Mouse (Mus musculus) G1E (cell line): ENCODE results near the gene Tinagl1.

Experiments
- CTCF ChIP-seq: IDR thresholded peaks from 2 replicates; pipeline ENCODE4 v1.5.1; 2012; ENCODE audit warnings: low read depth, low read length, inconsistent platforms, mixed read lengths
- GATA1 ChIP-seq: IDR thresholded peaks from 2 replicates; pipeline ENCODE4 v1.6.1; 2012; ENCODE audit warnings: borderline replicate concordance, low read length, inconsistent platforms, mixed read lengths
- POLR2AphosphoS5 ChIP-seq: IDR thresholded peaks from 2 replicates; pipeline ENCODE4 v1.6.1; 2012; ENCODE audit warnings: low read depth, low read length, inconsistent platforms; ENCODE audit not compliant: insufficient replicate concordance
- TAL1 ChIP-seq: conservative IDR thresholded peaks from 2 replicates; pipeline ENCODE4 v1.6.1; 2012; ENCODE audit warnings: low read depth, low read length, inconsistent platforms, mixed read lengths

- TF ChIP-seq CTCF (no peak), TAL1 (no peak), GATA1 (no peak), POLR2AphosphoS5 (no peak)
Measured at GRCm38 (mm10) chr4:130166592-130166991, 8.3 kb downstream of the Tinagl1 start.
